Mouse (Mus musculus) thymus, postnatal 4 days (tissue): Measurements from ENCODE around the gene Angel1.

Source experiments
- DNase-seq: peaks from one replicate; pipeline ENCODE4 v3.0.0; 2021

Gene Angel1

GRCm38 (mm10) chr12:86701491-86701890 lies 24.8 kb downstream of the Angel1 start:
- no peak for DNase-seq

GRCm38 (mm10) chr12:86700927-86701310 lies 25.3 kb downstream of the Angel1 start:
- DNase-seq: no peak

GRCm38 (mm10) chr12:86699965-86700926 lies 26.0 kb downstream of the Angel1 start:
- no peak for DNase-seq

GRCm38 (mm10) chr12:86698537-86698936 lies 27.7 kb downstream of the Angel1 start:
- DNase-seq: no peak

GRCm38 (mm10) chr12:86697996-86698395 lies 28.3 kb downstream of the Angel1 start:
- DNase-seq: no peak

GRCm38 (mm10) chr12:86694441-86694840 lies 31.8 kb downstream of the Angel1 start:
- no peak for DNase-seq

- no peak for DNase-seq
Observed at GRCm38 (mm10) chr12:86693389-86693788, 32.9 kb downstream of the Angel1 start.

- DNase-seq: no peak
Observed at GRCm38 (mm10) chr12:86692471-86693356, 33.5 kb downstream of the Angel1 start.

- DNase-seq: no peak
Observed at GRCm38 (mm10) chr12:86690700-86691485, 35.4 kb downstream of the Angel1 start.

GRCm38 (mm10) chr12:86688917-86689316 lies 37.3 kb downstream of the Angel1 start:
- no peak for DNase-seq

GRCm38 (mm10) chr12:86687971-86688573 lies 38.2 kb downstream of the Angel1 start:
- no peak for DNase-seq

GRCm38 (mm10) chr12:86687445-86687955 lies 38.8 kb downstream of the Angel1 start:
- no peak for DNase-seq

- DNase-seq: no peak
Observed at GRCm38 (mm10) chr12:86686551-86687330, 39.5 kb downstream of the Angel1 start.

GRCm38 (mm10) chr12:86685275-86685674 lies 41.0 kb downstream of the Angel1 start:
- DNase-seq: no peak

GRCm38 (mm10) chr12:86683698-86684097 lies 42.6 kb downstream of the Angel1 start:
- DNase-seq: no peak

- DNase-seq: no peak
Observed at GRCm38 (mm10) chr12:86682178-86682577, 44.1 kb downstream of the Angel1 start.

GRCm38 (mm10) chr12:86681626-86682025 lies 44.6 kb downstream of the Angel1 start:
- DNase-seq: no peak

- no peak for DNase-seq
Observed at GRCm38 (mm10) chr12:86680591-86681193, 45.6 kb downstream of the Angel1 start.

GRCm38 (mm10) chr12:86679991-86680491 lies 46.2 kb downstream of the Angel1 start:
- no peak for DNase-seq

- no peak for DNase-seq
Observed at GRCm38 (mm10) chr12:86679546-86679930, 46.7 kb downstream of the Angel1 start.
